Mouse (Mus musculus) spleen, postnatal 14 days (tissue): ENCODE results near the gene H1fx.
"Not testable (repeated sequence)": the region's sequence is repeated elsewhere in the genome, so short reads cannot be mapped to it uniquely, and the experiment has no call there.

Experiments
- DNase-seq, 2 experiments: peaks; one replicate each; pipeline ENCODE4 v3.0.0; 2021 to 2022; ENCODE audit warnings: low spot score in 2 of 2

H1fx gene

GRCm38 (mm10) chr6:87981547-87982256 is at the start of gene H1fx:
Gene H1fx (minus strand): TSS chr6:87981637.
- DNase-seq: peak in 1 of 2 experiments; percentile 24

- DNase-seq: no peak
These were observed 49.0 kb upstream of the H1fx start for GRCm38 (mm10) chr6:88030432-88030831.

- no peak for DNase-seq
These were observed 46.0 kb upstream of the H1fx start for GRCm38 (mm10) chr6:88027390-88027789.

- no peak for DNase-seq
These were observed 42.0 kb upstream of the H1fx start for GRCm38 (mm10) chr6:88023316-88023890.

GRCm38 (mm10) chr6:88019154-88019553 is 37.7 kb upstream of the H1fx start:
- no peak for DNase-seq

GRCm38 (mm10) chr6:88017821-88018220 is 36.4 kb upstream of the H1fx start:
- no peak for DNase-seq

GRCm38 (mm10) chr6:88015797-88016196 is 34.4 kb upstream of the H1fx start:
- DNase-seq: no peak

- no peak for DNase-seq
These were observed 32.0 kb upstream of the H1fx start for GRCm38 (mm10) chr6:88013456-88013855.

GRCm38 (mm10) chr6:88012601-88013000 is 31.2 kb upstream of the H1fx start:
- no peak for DNase-seq

- peak in 1 of 2 experiments; percentile 19 for DNase-seq
These were observed 29.7 kb upstream of the H1fx start for GRCm38 (mm10) chr6:88011106-88011505.

- no peak for DNase-seq
These were observed 27.8 kb upstream of the H1fx start for GRCm38 (mm10) chr6:88009209-88009608.

GRCm38 (mm10) chr6:88004773-88005172 is 23.3 kb upstream of the H1fx start:
- DNase-seq: not testable (repeated sequence)

- DNase-seq: no peak
These were observed 22.0 kb upstream of the H1fx start for GRCm38 (mm10) chr6:88003439-88003838.

GRCm38 (mm10) chr6:87998358-87998757 is 16.9 kb upstream of the H1fx start:
- no peak for DNase-seq

GRCm38 (mm10) chr6:87997706-87998265 is 16.3 kb upstream of the H1fx start:
- peak; percentile 50 to 77 for DNase-seq

- DNase-seq: no peak
These were observed 15.2 kb upstream of the H1fx start for GRCm38 (mm10) chr6:87996606-87997005.

GRCm38 (mm10) chr6:87995519-87995918 is 14.1 kb upstream of the H1fx start:
- no peak for DNase-seq

- no peak for DNase-seq
These were observed 12.5 kb upstream of the H1fx start for GRCm38 (mm10) chr6:87993790-87994571.

- no peak for DNase-seq
These were observed 11.3 kb upstream of the H1fx start for GRCm38 (mm10) chr6:87992733-87993132.

- DNase-seq: no peak
These were observed 10.4 kb upstream of the H1fx start for GRCm38 (mm10) chr6:87991886-87992285.

GRCm38 (mm10) chr6:87991216-87991615 is 9.8 kb upstream of the H1fx start:
- DNase-seq: no peak

- DNase-seq: no peak
These were observed 1.1 kb upstream of the H1fx start for GRCm38 (mm10) chr6:87982506-87982905.
